Mouse (Mus musculus) urinary bladder, adult 2 months (tissue): ENCODE measurements at regions not wholly inside any gene's neighbourhood (a gene's known extent, or its start where the extent isn't known, plus 50 kb on each side); places are given as distances from the start of the nearest gene placed in this dataset.

Source experiments
- DNase-seq: peaks from one replicate; pipeline ENCODE4 v3.0.0; 2022; ENCODE audit warnings: low spot score

DNA sequence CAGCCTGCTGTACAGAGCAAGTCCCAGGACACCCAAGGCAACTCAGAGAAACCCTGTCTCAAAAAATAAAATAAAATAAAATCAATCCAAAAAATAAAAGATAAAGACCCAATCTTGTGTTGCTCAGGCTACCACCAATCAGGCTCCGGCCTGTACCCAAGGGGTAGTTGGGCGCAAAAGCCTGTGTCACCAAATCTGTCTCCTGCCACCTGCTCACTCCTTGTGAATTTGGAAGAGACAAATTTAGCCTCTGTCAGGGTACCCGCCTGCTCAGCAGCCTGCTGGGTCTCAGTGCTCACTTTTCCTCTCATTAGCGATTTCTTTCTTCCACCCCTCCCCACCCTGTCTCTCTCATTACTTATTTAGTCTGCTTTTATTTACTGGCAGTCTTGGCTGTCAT lies 54.6 kb downstream of the Sox4 start:
- DNase-seq = no peak

DNA sequence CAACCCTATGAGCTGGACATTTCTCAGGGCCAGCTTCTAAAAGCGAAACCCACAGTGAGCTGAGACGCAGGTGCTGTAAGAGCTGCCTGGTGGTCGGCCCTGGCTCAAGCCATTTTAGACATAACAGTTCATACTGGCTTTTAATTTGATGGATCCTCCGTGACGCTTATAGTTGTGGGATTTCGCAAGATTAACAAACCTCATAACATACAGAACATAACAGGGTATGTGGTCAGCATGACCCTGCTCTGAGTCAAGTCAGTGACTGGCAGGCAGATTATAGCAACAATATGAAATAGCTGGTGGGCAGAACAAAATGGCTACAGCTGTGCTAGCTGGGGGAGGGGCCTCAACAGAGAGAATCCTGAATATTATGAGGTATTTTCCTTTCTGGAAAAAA lies 60.6 kb downstream of the Sox4 start:
- no peak for DNase-seq

DNA sequence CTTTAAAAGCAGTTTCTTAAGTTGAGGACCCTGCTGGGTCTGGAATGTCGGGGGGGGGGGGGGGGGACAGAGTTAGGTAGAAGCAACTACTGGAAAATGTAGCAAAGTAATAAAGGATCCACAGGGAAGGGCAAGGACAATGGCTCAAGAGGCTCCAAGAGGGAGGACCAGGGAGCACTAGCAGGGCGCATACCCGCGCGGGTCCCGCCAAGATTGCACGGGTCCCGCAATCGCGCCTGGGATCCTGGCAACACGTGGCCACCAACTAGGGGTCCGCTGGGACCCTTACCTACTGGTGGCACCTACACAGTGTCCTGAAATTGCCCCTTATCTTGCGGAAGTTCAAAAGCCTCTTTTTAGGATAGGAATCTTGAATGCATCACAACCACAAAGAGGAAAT lies 66.4 kb downstream of the Sox4 start:
- DNase-seq = no peak

DNA sequence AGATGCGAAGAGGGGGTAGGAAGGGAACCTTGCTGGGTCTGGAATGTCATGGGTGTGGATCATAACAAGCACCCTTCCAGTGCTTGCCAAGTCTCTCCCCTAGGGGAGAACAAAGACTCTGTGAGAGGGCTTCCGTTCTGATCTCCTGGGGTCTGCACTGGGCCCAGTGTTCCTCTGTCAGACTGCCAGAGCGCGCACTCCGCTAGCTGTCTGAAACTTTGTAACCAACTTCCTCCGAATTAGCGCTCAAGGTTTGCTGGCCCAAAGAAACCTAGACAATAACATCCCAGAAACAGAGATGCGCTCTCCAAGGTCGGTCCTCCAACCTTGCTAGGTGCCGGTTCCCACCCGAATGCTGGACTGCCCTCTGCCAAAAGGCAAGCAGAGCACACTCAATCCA lies 66.8 kb downstream of the Sox4 start:
- DNase-seq = no peak

DNA sequence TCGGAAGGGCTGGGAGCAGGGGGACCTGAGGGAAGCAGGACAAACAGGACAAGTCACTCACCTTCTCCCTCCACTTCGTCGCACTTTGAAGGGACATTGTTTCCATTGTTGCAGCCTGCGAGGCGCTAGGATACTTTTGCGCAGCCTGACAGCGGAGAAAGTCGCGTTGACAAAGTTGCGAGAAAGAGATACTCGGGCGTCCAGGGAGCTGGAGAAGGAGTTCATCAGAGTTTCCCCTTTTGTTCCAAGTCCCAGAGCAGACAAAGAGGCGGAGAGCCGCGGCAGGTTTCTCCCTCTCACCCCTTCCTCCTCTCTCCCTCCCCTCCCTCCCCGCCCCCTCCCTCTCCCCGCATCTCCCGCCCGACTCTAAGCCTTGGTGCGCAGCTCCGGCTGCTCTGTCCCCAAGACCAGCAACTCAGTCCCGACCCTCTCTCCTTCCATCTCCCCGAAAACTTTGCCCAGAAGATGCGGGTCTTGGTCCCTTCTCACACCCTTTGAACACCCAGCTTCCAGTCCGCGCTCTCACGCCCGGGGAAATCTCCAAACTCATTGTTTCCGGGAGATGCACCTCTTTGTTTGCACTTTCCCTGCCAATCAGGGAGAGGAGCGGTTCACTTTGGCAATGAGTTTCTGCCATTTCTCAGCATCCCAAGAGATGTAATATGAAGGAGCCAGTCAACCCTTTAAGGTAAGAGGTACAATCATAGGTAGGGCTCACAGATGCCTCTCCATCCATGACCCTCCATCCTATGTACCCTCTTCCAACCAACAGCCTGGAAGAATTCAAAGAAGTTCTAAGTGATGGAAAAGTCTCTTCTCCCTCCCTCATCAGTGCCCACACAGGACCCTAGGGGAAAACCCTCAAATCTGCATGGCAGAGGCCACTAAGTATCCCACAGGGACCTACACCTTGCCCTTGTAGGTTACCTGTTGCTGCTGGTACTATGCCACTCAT lies 68.2 kb downstream of the Sox4 start:
- DNase-seq = no peak

DNA sequence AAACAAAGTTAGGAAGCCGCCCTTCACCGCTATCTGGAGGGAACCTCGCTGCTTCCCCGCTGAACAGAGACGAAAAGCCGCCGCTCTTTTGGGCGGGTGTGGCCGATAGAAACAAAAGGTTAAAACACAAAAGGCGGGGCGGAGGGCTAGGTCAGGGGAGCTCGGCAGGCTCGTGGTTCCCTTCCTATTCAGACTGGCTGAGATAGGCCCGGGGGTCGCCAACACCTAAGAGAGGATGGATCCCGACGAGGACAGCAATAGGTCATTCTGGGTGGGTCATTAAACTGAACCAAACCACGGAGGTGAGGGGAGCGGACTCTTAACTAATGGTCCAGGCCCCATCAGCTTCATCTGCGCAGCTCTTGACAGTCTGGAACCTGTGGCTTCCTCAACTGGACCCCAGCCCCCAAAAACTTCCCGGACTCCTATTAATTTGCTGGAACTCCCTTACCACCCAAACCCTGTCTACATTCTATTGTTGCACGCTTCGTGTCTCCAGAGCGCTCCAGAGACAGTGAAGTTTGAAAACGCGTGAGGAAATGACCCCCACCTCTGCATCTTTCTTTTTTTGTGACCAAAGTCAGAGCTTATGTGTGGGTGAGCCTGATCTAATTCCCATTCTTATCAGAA lies 69.2 kb downstream of the Sox4 start:
- no peak for DNase-seq

DNA sequence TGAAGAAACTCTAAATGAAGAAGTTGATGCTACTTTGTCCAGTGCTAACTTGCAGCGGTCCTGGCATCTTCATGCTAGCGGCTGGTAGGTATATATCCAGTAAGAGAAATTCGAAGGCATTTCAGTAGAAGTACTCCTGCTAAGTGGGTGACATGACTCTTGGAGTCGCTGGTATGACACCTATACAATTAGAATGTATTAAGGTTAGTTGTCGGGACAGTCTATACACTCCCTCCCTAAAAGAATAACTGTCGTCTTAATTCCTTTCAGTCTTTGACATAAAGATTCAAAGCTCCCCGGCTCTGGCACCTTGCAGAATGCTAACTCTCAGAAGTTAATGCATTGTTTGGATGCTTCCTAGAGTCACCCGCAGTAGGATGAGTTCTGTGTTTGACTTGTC lies 70.1 kb downstream of the Sox4 start:
- DNase-seq = no peak

DNA sequence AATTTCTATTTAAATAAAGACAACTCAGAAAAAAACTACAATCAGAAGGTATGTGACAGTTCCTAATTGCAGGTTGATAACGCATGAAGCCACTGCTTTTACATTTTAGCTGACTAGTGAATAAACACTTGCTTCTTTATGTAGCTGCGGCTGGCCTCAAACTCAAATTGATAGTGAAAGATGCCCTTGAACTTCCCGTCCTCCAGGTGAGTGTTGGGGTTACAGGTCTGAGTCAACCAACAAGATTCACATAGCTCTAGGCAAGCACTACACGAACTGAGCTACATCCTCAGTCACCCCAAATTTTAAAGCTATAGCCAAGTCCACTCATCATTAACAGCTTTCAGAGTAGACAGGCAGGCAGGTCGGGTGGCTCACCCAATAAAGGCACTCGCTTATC lies 72.6 kb downstream of the Sox4 start:
- no peak for DNase-seq

DNA sequence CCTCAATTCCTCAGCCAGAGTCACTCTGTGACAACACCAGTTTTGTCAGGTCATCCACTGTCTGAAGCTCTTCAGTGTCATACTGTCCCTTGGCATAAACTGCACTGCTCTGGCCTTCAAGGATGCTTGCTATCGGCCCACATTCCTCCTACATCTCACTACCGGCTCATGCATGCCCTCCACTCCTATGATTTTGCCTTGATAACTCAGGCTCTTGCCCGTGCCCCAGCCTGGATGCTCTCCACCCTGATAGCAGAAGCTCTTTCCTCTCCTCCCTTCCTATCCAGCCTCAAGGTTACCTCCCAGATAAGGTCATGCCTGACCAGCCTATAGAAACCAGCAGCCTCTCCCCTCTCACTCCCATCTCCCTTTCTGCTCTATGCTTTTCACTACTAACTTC lies 74.8 kb downstream of the Sox4 start:
- no peak for DNase-seq

DNA sequence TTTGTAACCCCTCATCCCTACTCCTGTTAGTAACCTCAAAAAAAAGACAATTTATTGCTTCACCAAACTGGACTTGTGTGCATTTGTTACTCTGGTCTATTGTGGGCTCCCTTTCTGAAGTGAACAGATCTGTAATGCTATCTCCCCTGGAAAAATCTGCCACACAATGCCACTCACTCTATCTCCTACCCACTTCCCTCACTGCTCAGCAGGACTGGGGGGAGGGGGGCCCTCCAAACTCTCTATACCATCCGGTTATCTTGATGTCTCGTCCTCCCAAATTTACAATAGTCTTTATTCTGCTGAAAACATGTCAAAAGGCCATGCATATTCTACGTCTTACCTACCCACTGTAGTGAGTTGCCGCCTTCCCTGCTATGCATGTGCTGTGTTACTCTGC lies 76.7 kb downstream of the Sox4 start:
- no peak for DNase-seq

DNA sequence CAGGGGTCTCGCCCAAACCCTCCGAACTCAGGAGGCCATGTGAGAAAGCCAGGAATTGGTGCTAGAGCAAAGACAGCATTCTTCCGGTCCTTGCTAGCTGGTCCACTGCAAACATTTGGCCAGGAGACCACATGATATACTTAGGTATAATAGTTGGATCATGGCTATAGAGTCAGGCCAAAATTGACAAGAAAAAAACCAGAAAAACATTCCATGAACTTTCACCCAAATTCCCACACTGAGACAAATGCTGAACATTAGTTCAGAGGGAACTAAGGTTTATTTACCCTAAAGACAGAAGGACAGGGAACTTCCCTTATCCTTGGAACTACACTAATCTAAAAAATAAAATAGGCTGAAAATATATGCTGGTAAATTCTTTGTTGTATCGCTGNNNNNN lies 82.8 kb downstream of the Sox4 start:
- no peak for DNase-seq

DNA sequence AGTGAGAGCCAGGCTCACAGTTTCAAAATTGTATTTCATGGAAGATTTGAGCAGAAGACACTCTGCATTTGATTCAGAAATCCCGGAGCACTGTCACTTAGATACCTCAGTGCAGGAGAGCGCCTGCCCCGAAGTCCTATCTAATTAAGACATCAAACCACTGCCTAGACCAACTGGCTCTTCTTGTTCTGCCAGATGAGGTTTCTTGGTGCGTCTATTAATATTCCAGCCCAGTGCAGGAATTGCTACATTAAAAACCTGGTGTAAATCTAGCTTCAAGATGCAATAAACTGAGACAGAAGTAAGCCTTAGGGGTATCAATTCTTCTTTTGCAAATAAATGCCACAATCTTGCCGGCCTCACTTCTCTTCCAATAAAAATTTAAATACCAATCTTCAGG lies 86.3 kb downstream of the Sox4 start:
- DNase-seq = no peak

DNA sequence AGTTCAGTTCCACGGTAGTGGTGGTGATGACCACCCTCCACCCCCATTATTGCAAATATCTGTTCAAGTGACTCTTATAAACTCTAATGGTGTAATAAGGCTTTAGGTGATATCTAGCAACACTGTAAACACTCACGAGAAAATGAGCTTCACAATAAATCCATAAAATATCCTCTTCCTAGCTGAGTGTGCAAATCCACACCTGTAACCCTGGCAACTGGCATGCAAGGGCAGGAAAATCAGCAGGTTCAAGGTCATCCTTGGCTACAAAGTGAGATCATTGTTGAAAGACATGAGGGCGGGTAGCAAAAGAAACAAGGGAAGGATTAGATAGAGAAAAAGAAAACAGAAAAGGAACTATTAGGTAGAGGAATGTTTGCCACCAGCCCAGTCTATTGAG lies 86.8 kb downstream of the Sox4 start:
- no peak for DNase-seq

DNA sequence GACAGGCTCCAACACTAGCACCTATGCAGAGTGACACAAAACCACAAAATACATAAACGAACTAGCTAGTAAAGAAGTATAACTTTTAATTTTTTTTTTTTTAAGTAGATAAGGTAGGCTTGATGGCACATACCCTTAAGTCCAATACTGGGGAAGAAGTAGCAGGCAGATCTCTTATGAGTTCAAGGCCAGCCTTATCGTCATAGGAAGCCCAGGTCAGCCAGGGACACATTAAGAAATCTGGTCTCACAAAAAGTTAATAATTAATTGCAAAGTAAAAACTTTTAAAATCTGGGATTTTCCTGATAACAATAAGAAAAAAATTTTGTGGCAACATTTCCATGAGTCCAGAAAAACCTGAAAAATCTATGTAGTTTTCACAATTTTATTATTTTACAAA lies 92.9 kb downstream of the Sox4 start:
- DNase-seq = no peak

DNA sequence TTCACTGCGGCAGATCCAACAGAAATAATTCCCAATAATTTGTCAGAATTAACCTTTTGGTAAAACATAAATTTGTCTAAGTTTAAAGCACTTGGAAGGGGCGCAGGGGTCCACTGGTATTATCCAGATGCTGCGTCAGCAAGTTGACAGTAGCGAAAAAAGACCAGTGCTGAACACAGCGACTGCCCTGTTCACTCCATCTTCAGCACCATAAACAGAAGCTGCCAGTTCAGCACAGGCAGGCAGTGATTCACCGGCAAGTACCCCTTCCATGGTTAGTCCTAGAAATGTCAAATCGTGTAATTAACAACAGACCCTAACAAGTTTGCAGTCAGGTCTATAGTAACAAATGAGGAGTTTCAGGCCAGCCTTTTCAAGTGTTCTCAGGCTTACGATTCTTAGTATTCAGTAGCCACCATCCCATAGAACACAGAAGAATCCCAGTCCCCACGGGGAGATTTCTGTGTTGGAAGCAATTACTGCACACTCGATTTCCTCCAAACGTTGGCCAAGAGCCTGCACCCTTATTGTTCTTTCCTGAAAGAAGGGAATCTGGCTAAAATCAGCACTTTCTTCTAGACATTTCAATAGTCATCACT lies 93.6 kb downstream of the Sox4 start:
- no peak for DNase-seq

DNA sequence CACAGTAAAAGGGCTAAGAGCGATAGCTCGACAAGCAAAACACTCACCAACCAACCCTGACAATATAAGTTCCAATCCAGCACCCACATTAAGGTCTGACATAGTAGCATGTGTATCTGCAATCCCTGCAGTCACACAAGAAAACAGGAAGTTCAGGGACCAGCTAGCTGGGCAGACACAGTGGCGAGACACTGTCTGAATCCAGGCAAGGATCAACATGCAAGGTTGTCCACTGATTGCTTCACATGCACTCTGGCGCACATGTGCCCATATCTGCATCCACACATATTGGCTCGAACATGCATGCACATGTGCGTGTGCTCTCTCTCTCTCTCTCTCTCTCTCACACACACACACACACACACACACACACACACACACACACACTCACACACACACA lies 95.5 kb downstream of the Sox4 start:
- DNase-seq = no peak

DNA sequence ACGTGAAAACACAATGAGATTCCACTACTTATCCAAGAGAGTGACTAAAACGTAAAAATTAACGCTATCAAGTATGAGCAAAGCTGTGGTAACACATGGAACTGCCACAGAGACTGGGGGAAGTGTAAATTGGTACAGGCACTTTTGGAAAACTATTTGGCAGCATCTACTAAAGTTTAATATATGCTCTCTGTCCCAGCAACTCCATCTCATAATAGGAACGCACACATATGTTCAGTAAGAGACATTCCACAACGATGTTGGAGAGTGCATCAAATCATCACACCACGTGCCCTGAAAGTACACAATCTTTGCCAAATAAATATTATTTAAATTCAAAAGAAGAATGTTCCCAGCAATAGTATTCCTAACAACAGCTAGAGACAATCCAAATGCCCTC lies 96.3 kb downstream of the Sox4 start:
- no peak for DNase-seq

DNA sequence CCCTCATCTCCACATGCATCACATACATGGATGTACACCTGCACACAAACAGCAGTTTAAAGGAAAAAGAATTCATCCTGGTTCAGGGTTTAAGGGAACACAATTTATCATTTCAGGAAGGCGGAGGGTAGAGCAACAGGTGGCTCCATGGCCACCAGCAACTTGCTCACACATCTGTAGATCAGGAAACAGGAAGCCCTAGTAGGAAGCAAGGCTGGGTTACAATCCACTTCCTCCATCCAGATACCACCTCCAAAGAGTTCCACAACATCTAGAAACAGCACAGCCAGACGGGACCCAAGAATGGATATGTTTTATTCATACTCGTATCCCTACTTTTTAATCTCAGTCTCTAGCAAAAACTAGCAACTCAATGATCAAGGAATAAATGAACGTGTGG lies 97.0 kb downstream of the Sox4 start:
- DNase-seq = no peak

DNA sequence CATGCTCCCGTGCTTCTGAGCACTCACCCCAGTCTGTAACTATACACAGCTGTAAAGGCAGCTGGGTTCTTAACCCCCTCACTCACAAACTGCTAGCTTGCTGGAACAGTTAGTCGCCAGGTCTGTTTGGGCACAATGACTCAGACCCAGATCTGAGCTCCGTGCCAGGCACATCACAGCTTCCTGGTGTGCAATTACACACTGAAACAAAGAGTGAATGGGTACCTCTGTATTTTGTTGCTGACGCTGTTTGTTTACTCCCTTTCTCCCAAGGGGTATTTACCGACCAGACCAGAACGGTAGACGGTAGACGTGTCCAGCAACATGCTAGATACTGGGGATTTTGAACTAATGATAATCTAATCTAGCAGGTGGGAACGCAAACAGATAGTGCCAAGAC lies 99.3 kb downstream of the Sox4 start:
- DNase-seq = no peak

DNA sequence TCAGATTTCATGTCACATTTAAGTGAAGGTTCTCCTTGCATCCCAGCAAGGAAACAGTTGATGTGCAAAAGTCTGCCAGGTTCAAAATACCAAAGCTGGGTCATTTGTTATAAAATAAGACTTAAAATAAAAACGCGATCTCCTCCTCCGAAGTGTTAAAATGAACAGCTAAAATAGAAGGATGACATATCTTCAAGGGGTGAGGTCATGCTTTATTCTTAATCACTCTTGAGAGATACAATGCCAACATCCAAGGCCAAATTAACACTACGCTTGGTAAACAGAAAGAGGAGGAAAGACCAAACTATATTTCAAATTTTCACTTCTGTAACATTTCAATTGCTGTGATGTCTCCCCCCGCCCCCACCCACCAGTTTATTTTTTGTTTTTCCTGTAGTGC lies 105.2 kb downstream of the Sox4 start:
- DNase-seq = no peak

DNA sequence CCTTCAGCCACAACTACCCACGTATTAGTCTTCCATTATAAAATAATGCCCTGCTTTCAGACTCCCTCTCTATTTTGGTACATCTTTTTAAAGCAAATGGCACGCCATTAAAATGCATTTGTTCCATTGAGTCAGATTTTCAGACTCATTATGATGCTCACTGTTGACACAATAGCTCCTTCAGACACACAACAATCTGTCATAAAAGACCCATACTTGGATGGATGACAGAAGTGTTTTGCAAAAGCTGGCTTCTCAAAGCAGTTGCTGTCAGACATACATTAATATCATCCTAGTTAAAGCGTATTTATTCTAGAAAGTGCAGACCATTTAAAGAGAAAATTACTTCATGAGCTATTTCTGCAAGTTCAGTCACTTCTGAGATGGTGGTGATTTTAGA lies 106.0 kb downstream of the Sox4 start:
- no peak for DNase-seq

DNA sequence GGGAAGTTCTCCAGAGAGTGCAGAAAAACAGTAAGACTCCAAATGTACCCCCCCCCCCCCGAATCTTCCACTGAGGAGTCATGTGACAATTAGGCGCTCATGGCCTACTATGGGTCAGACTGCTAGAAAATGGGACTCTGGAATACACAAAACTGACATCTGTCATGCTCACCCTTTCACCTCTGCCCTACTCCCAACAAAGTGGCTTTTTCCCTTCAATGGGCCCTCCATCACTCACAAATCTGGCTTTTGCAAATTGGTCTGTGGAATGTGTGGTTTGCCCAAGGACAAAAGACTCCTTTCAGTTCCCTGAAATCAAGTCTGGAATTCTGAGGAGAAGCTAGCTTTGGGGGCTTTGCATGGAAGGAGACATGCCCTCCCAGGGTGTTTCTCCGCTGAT lies 109.0 kb downstream of the Sox4 start:
- DNase-seq = no peak

DNA sequence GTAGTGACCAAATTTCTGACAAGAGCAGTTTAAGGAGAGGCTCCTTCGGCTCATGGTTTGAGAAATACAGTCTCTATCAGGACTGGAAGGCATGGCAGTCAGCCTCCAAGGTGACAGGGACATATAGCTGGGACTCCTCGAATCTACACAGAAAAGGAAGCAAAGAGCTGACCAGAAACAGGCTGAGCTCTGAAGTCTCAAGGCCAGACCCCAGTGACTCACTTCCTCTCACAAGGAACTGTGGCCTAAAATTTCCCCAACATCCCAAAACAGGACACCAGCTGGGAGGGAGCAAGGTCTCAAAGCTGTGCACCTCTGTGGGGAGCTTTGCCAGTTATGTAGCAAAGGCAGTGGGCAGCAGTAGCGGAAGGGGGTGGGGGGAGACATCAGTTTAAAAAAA lies 110.7 kb downstream of the Sox4 start:
- DNase-seq = no peak
